Mouse (Mus musculus) heart, postnatal 14 days (tissue): ENCODE results near the gene Usp40. TPM values are rescaled to one million over a fixed set of nuclear protein-coding genes. Genes with fewer than 3 reads are reported as not detected.
A peak's percentile ranks its signal among the peaks of the same experiment; 100 is the strongest.

Source experiments
- DNase-seq, 2 experiments: peaks; one replicate each; pipeline ENCODE4 v3.0.0; 2021 to 2022
- intact Hi-C: fragments of 180-260 bp; cut with DNase I; formaldehyde crosslinking; loops from one replicate; pipeline ENCODE4 v1.15.1; 2025
- microRNA-seq, 2 experiments: library from miRNA; unstranded; fragments of <30 nt; microRNA quantifications; one replicate each; pipeline ENCODE4 v1.2.0; 2021 to 2022
- total RNA-seq, 2 experiments: library from RNA; stranded (reverse); gene quantifications; 2 replicates each; pipeline ENCODE4 v1.2.3; 2021

Usp40 gene
- total RNA-seq, 2 experiments from 2014 or later = 17.2 to 22.7 TPM

DNA sequence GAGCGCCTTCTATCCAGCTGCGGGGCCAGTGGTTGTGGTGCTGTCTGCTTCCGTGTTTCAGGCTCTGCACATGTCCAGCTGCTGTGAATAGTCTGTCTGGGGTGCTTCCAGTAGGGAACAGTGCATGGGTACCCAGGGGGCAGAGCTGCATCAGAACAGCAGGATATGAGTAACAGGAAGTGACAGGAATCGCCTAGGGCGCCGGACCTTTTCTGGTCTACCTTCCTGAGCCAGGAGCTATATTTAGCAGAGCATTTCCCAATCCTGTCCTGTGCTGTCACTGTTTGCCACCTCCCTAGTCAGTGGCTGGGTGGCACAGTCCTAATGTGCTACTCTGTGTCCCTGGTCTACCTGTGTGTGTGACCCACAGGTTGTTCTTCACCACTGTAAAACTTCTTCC lies 107.4 kb downstream of the Usp40 start:
- peak; percentile 47 to 53 for DNase-seq
- intact Hi-C loops = no loop called here

- intact Hi-C loops = no loop called here
- no peak for DNase-seq
Observed at GRCm38 (mm10) chr1:87899701-87900100, 108.7 kb downstream of the Usp40 start.

- intact Hi-C loops = no loop called here
- no peak for DNase-seq
Observed at GRCm38 (mm10) chr1:87896921-87897320, 111.4 kb downstream of the Usp40 start.

Small RNA genes lying within 50 kb of the gene (microRNA-seq; reads per million reads assigned to microRNA genes)
- gene Gm25198 = 0 reads per million in 2 experiments

Other genes with a start within 250 kb of the Usp40 start
- under 1 TPM; 0.29 to 0.43 TPM for gene Sag, start 204.9 kb downstream of the Usp40 start, total RNA-seq
- gene Dgkd, start 155.3 kb downstream of the Usp40 start, total RNA-seq = 10 to 100 TPM; 56.9 to 63.9 TPM
- gene Ugt1a10, start 46.8 kb upstream of the Usp40 start, total RNA-seq = not detected
- gene Ugt1a9, start 62.2 kb upstream of the Usp40 start, total RNA-seq = not detected
- not detected for gene Ugt1a8, start 79.3 kb upstream of the Usp40 start, total RNA-seq
- 1 to 10 TPM; 2.2 TPM for gene Ugt1a7c, start 86.5 kb upstream of the Usp40 start, total RNA-seq
- gene Ugt1a6b, start 94.7 kb upstream of the Usp40 start, total RNA-seq = under 1 TPM; 0.34 to 0.96 TPM
- gene Ugt1a6a, start 126.3 kb upstream of the Usp40 start, total RNA-seq = 1 to 10 TPM; 3.8 to 5.7 TPM
- gene Ugt1a5, start 157.5 kb upstream of the Usp40 start, total RNA-seq = under 1 TPM; 0.34 to 0.50 TPM
- not detected for gene Ugt1a2, start 192.1 kb upstream of the Usp40 start, total RNA-seq
- gene Dnajb3, start 197.2 kb upstream of the Usp40 start, total RNA-seq = under 1 TPM; 0.45 to 0.56 TPM
- gene Ugt1a1, start 203.4 kb upstream of the Usp40 start, total RNA-seq = not detected
- gene Mroh2a, start 218.4 kb upstream of the Usp40 start, total RNA-seq = under 1 TPM; 0.07 to 0.15 TPM